ENCODE assay signal across 17 mouse cellular contexts in genomic region chr3:86688438-86688837, GRCm38 (mm10).
DNase-seq lines count a peak whose midpoint lies in the region; ATAC-seq and TF ChIP-seq lines count a peak whose summit lies in the region.
"Had no signal": no experiment of that assay in that cellular context is flagged by ENCODE, and none has a peak within 500 bp of the region (broad histone marks: within the 10 kb centered on the region; RNA-seq: fewer than 3 reads in every experiment).

No protein-coding gene starts in this region.

- no peaks in the 10 kb centered on the region for H3K9me3 ChIP-seq in intestine, embryonic 14.5 days (ENCODE audit: control insufficient read depth, low read length)
- no peaks in the 10 kb centered on the region for H3K9me3 ChIP-seq in intestine, postnatal 0 days (ENCODE audit: control insufficient read depth)
- no peaks in the 10 kb centered on the region for H3K9me3 ChIP-seq in MEL (replicated peaks; ENCODE audit: insufficient read depth, low read length)
- H3K9me3 ChIP-seq: embryonic facial prominence, embryonic 10.5 days; embryonic facial prominence, embryonic 12.5 days; forebrain, embryonic 13.5 days; forebrain, embryonic 15.5 days; G1E had no signal

- no peak for DNase-seq in intestine, embryonic 14.5 days (ENCODE audit: low spot score)
- DNase-seq in 416B (ENCODE audit: low read depth) = peak; percentile 28
- DNase-seq in MEL (ENCODE audit: low read depth, low spot score) = peak; percentile 23
- DNase-seq in brain, adult 2 months (ENCODE audit: low read depth, low spot score) = peak; percentile 22
- DNase-seq in thymus, postnatal 36 days = no peak
- no peak for DNase-seq in thymus, postnatal 25 days
- DNase-seq: adrenal gland, adult 8-10 months; adrenal gland, postnatal 36 days had no signal

- no peaks in the 10 kb centered on the region for H3K36me3 ChIP-seq in intestine, embryonic 14.5 days (ENCODE audit: control insufficient read depth, insufficient read depth, low read length)
- H3K36me3 ChIP-seq in intestine, postnatal 0 days (ENCODE audit: control insufficient read depth, insufficient read depth) = no peaks in the 10 kb centered on the region
- peaks cover 0 to 8% of the 10 kb centered on the region in 2 experiments; a peak in 2 of 4 replicates for H3K36me3 ChIP-seq in MEL (ENCODE audit: control insufficient read depth in 1 of 2, insufficient read depth in 2 of 2, low read length in 2 of 2)
- H3K36me3 ChIP-seq: embryonic facial prominence, embryonic 12.5 days; forebrain, embryonic 15.5 days; G1E had no signal

- no peaks in the 10 kb centered on the region for H3K27me3 ChIP-seq in intestine, embryonic 14.5 days (replicated peaks; ENCODE audit: control insufficient read depth, insufficient read depth, low read length)
- H3K27me3 ChIP-seq in intestine, postnatal 0 days (replicated peaks; ENCODE audit: control insufficient read depth, insufficient read depth, low read length) = no peaks in the 10 kb centered on the region
- H3K27me3 ChIP-seq in MEL (ENCODE audit: control insufficient read depth in 1 of 2, insufficient read depth in 2 of 2, low read length in 2 of 2) = no peaks in the 10 kb centered on the region
- H3K27me3 ChIP-seq: embryonic facial prominence, embryonic 12.5 days; Patski had no signal

- TF ChIP-seq RAD21 in MEL (IDR thresholded peaks at IDR 0.05; ENCODE audit: low read depth, low read length) = no peak

- no peak for TF ChIP-seq POLR2A in MEL (IDR thresholded peaks at IDR 0.05; ENCODE audit: control insufficient read depth in 1 of 2, insufficient read depth in 1 of 2, low read depth in 1 of 2, low read length in 2 of 2, poor library complexity in 1 of 2)

- 41% methylated on average over 1 of the region's 1 CpGs for WGBS in intestine, embryonic 14.5 days
- WGBS in intestine, postnatal 0 days = 70% methylated on average over 1 of the region's 1 CpGs

- no peak for TF ChIP-seq CTCF in intestine, postnatal 0 days (IDR thresholded peaks at IDR 0.05; ENCODE audit: low read depth)
- no peak for TF ChIP-seq CTCF in MEL (IDR thresholded peaks at IDR 0.05 in 2 of 3, conservative IDR thresholded peaks at IDR 0.05 in 1 of 3; ENCODE audit: control insufficient read depth in 1 of 3, insufficient read depth in 1 of 3, low read depth in 2 of 3, low read length in 3 of 3, poor library complexity in 1 of 3, severe bottlenecking in 1 of 3)

- TF ChIP-seq EP300 in MEL (IDR thresholded peaks at IDR 0.05; ENCODE audit: low read depth in 1 of 2, low read length in 2 of 2) = peak in 1 of 2 experiments; percentile 47; a peak in 2 of 4 replicates

- H3K4me3 ChIP-seq in intestine, embryonic 14.5 days (ENCODE audit: low read depth, low read length) = no peak overlapping the region
- no peak overlapping the region for H3K4me3 ChIP-seq in intestine, postnatal 0 days (ENCODE audit: low read depth, low read length)
- peak overlapping the region in 1 of 2 experiments; percentile 11; a peak in 1 of 4 replicates for H3K4me3 ChIP-seq in MEL (ENCODE audit: control insufficient read depth in 1 of 2, insufficient read depth in 1 of 2, low read depth in 2 of 2, low read length in 2 of 2)
- H3K4me3 ChIP-seq: embryonic facial prominence, embryonic 10.5 days; embryonic facial prominence, embryonic 12.5 days; forebrain, embryonic 13.5 days; forebrain, embryonic 15.5 days had no signal

- peaks cover 10% of the 10 kb centered on the region; the same call in 1 of the 2 replicates for H3K4me1 ChIP-seq in intestine, embryonic 14.5 days (replicated peaks; ENCODE audit: control insufficient read depth, insufficient read depth, low read length)
- H3K4me1 ChIP-seq in intestine, postnatal 0 days (replicated peaks; ENCODE audit: control insufficient read depth, insufficient read depth, low read length) = no peaks in the 10 kb centered on the region
- H3K4me1 ChIP-seq in MEL (ENCODE audit: control insufficient read depth in 1 of 2, insufficient read depth in 2 of 2, low read length in 2 of 2) = peaks cover 4 to 5% of the 10 kb centered on the region in 2 experiments
- H3K4me1 ChIP-seq: forebrain, embryonic 13.5 days had no signal

- no peak overlapping the region for H3K4me2 ChIP-seq in intestine, embryonic 14.5 days (ENCODE audit: low read length)
- no peak overlapping the region for H3K4me2 ChIP-seq in intestine, postnatal 0 days (replicated peaks; ENCODE audit: low read depth)
- H3K4me2 ChIP-seq: forebrain, embryonic 13.5 days; forebrain, embryonic 15.5 days had no signal

- H3K27ac ChIP-seq in intestine, embryonic 14.5 days (ENCODE audit: low read depth) = peak overlapping the region; percentile 76
- no peak overlapping the region for H3K27ac ChIP-seq in intestine, postnatal 0 days (ENCODE audit: low read depth, low read length)
- H3K27ac ChIP-seq in MEL (ENCODE audit: control insufficient read depth, low read depth, low read length) = no peak overlapping the region
- H3K27ac ChIP-seq: forebrain, embryonic 15.5 days had no signal

- H3K79me2 ChIP-seq in MEL (ENCODE audit: control insufficient read depth, insufficient read depth, low read length, poor library complexity) = no peaks in the 10 kb centered on the region

- no peak overlapping the region for H3K9ac ChIP-seq in intestine, embryonic 14.5 days (ENCODE audit: low read length)
- H3K9ac ChIP-seq in intestine, postnatal 0 days (ENCODE audit: low read depth, low read length) = no peak overlapping the region
- no peak overlapping the region for H3K9ac ChIP-seq in MEL (ENCODE audit: control insufficient read depth, low read depth, low read length, poor library complexity, severe bottlenecking)
- H3K9ac ChIP-seq: embryonic facial prominence, embryonic 12.5 days; forebrain, embryonic 13.5 days; forebrain, embryonic 15.5 days; forebrain, postnatal 0 days had no signal

- 0 out of 2 replicates have a peak, but pooled peaks have one; percentile 36 for ATAC-seq in intestine, embryonic 14.5 days (replicated peaks; ENCODE audit: low FRiP score, low TSS enrichment, low read depth)
- no peak for ATAC-seq in intestine, postnatal 0 days
- ATAC-seq: activated CD4-positive, CD25-positive, alpha-beta regulatory T cell, adult 4 months; forebrain, embryonic 15.5 days; Patski had no signal

TF ChIP-seq in MEL, 35 proteins besides CTCF, POLR2A, EP300 and RAD21:
- no peak for TF ChIP-seq TAL1 (IDR thresholded peaks at IDR 0.05; ENCODE audit: low read length)
- TF ChIP-seq MEF2A (IDR thresholded peaks at IDR 0.05; ENCODE audit: extremely low read depth, insufficient replicate concordance, low read depth, low read length, poor library complexity, severe bottlenecking) = peak; percentile 47; the same call in 1 of the 2 replicates
- TF ChIP-seq MYB (IDR thresholded peaks at IDR 0.05; ENCODE audit: low read depth, low read length) = no peak
TF ChIP-seq in MEL: peak in this region for 1.

Comparison
In these comparisons a context has a peak if more than half of its experiments do, and no peak if none do; other contexts are left out.
1. DNase-seq: peak in 416B (single experiment), MEL (single experiment) and brain, adult 2 months (single experiment); none in intestine, embryonic 14.5 days (single experiment), thymus, postnatal 36 days (0 of 2) and thymus, postnatal 25 days (single experiment).